Mouse (Mus musculus): ENCODE measurements around the gene Anp32a.

DNA sequence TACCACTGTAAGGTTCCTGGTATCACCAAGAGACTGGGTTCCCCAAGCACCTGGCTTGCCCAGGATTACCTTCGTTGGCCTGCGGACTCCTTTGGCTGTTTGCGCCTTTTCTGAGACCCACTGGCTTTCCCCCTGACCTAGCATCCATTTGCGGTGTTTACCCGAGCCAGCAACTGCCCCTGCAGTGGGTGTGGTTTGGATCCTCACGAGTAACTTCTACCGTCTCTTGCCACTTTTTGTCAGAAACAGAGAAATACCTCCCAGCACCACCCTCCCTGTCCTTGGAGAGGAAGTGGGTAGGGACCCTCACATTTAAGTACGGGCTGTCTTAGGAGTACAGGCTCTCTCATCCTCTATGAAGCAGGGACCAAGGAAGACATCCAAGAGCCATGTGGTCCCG lies 29.1 kb downstream of the Anp32a start:
- TF ChIP-seq GATA1 (IDR thresholded peaks at IDR 0.05; ENCODE audit: borderline replicate concordance, low read length) (no peak), FLI1 (IDR thresholded peaks at IDR 0.05; ENCODE audit: low read length) (no peak)

Measured in megakaryocyte, embryonic 14.5 days (primary cell).